Mouse (Mus musculus) spleen, postnatal 14 days (tissue): ENCODE measurements around the gene Gdf5.
"Not testable (repeated sequence)": the region's sequence is repeated elsewhere in the genome, so short reads cannot be mapped to it uniquely, and the experiment has no call there.

ENCODE experiments used
- DNase-seq, 2 experiments: peaks; one replicate each; pipeline ENCODE4 v3.0.0; 2021 to 2022; ENCODE audit warnings: low spot score in 2 of 2

Gene Gdf5

DNA sequence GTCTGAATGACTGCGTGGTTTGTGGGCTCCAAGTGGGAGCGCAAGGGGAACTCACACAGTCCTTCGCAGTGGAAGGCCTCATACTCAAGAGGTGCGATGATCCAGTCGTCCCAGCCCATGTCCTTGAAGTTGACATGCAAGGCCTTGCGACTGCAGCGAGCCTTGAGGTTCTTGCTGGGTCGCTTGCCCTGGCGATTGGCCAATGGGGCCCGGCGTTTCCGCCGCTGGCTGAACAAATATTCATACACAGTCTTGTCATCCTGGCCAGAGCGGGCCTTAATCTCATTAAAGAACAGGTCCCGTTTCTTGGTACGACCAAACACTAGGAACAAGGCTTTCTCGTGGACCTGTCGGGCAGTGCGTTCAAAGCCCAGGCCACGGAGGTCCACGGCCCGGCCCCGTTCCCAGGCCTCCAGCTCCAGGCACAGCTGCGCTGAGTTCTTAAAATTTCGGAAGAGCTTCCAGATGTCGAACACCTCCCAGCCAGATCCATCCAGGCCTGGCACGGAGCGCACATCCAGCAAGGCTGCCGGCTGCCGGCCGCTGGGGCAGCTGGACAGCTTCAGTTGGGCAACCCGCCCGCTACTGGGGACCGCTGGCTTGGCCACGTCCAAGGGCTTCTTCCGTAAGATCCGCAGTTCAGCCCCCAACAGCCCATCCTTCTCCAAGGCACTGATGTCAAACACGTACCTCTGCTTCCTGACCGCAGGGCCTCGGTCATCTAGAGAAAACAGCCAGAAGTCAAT, 3.3 kb downstream of the Gdf5 start:
- no peak for DNase-seq

DNA sequence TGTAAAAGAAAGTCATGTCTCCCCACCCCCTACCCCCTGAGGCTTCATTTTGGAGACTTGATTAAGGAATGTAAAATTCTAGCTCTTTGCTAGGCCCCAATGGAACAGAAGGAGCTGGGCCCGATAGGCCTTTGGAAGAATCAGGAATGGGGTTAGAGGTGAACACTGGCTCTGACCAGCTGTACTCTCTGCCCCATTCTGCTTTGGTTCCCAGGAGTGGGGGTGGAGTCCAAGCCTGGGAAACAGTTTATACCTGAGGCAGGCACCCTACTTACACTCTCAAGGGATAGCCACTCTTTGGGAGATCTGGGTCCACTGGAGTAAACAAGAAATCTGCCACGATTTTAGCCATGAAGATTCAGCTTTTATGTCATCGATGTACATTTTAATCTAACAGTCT, 4.5 kb downstream of the Gdf5 start, which contains the start of gene Gm15557:
Gene Gm15557, plus strand, starts transcription at position 48 of the 400 bp plus-strand sequence.
- no peak for DNase-seq

DNA sequence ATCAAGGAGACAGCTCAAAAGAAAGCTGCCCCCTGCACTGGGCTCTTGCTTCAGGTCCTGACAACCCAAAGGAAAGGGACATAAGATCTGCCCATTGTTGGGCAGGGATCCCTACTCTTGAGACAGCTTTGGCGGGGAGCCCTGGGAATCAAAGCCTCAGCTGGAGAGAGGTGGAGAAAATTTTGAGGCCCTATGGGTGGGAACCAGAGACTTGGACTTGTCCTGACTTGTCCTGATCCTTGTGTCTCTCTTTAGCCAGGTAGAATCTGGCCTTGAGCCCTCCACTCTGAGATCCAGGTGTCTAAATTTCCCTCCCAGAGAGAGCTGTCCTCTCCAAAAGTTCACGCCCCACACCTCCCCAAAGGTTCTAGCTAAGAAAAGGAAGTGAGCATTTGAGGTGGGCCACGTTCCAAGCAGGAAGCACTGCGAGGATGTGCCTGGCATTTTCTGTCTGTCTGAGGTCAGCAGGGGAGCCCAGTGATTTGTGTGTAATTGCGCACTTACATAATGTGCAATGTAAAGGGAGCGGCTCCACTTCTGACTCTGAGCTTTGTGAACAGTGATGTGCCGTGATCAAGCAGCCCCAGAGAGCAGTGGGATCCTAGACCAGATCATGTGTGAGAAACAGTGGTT, 5.2 kb downstream of the Gdf5 start:
- no peak for DNase-seq

DNA sequence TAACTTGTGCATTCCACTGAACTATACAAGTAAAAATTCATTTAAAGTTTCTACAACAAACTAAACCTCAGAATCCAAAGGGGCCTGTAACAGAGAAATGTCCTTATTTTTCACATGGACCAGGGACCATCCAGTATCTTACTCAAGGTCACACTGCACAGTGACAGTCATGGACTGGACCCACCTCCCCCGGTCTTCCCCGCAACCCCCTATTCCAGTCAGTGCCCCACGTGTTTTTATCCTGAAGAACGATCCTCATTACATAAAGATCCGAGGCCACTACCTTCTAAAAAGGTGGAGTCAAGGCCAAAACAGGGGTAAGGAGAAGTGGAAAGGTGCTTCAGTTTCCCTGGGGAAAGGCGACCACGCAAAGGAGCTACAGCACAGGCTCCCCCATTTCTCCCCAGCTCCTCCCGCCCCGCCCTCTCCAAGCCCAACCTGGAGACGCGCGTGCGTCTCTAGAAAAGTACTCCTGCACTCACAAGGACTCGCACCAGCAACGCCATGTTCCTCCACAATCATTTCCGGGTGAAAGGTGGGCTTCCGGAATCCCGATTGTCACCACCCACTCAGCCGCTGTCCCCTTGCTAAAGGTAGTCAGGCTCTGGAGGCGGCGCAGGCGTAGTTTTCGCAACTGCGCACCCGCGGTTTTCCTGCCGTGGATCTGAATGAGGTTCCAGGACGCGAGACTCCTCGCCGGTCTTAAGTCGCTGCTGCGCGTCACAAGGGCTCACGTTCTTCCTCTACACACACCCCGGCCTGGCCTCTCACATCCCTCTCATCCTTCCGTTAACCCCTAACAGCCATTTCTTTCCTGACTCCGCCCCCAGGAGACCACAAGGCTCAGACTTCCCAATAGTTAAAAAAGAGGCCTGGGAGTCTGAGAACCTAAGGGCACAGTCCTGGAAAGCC, 15.4 kb downstream of the Gdf5 start, which contains the start of gene Uqcc1:
Gene Uqcc1, minus strand, starts transcription at position 780 of the 912 bp plus-strand sequence.
- DNase-seq = peak; percentile 66 to 82

DNA sequence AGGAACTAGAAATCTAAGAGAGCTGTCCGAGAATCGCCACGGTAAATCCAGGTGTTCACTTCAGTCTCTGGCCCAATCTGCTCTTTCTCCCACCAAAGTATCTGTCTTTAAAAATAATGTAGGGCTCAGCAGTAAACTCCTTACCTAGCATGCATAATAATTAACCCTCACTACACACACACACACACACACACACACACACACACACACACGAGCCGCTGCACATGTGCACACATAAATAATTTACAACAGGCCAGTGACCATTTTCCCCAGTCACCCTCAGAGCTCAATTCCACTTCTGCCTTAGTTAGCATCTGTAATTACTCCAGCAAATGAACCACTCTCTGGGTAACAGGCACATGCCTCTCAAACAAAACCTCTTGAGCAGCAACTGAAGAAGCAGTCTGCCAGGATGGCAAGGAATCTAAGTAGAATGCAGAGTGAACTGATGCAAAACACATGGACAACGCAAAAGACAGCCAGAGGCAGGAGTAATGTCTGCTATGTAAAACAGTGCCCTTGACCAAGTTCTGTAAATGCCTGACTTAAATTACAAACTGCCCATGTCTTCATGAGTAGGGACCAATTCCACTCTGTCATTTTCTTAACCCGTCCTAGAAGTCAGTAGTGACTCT, 16.3 kb downstream of the Gdf5 start:
- no peak for DNase-seq

DNA sequence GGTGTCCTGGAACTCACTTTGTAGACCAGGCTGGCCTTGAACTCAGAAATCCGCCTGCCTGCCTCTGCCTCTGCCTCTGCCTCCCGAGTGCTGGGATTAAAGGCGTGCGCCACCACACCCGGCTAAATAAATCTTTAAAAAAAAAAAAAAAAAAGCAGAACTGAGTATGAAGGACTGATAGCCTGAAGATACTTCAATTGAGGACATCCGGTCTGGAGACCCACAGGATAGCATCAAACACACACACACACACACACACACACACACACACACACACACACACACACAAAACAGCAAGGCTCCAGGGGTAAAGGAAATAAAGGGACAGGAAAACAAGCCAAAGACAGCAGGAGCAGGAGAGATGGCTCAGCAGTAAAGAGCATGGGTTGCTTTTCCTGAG, 20.0 kb downstream of the Gdf5 start:
- not testable (repeated sequence) for DNase-seq

DNA sequence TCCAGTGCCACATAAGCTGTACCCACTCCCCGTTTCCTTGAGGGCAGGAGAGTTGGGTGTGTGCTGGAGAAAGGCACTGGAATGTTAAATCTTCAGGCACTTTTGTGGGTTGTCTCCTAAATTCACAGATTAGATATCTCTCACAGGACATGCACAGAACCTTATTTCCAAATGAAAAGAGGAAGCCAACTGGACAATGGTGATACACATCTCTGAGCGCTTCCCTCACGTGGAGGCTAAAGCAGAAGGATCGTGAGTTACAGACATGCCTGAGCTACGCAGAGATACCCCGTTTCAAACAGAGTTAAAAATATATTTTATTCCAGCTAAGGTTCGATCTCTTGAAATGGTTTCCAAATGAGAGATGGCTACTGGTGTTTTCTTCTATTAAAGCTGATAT, 22.0 kb downstream of the Gdf5 start:
- no peak for DNase-seq

DNA sequence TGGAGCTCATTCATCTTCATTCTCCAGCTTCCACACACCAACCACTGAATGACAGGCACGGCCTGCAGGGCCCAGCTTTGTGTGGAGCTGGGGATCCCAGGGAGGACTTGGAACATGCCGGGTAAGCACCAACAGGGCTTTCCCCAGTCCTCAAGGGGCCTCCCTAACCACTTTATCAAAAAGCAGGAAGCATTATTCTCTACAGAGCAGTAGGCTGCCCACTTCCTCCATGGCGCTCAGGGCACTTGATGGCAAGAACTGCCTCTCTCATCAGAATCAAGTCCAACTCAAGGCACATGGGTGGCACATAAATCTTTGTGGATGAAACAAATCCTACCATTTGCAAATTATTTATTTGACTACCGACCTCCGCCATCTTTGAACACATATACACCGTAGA, 30.5 kb downstream of the Gdf5 start:
- no peak for DNase-seq

DNA sequence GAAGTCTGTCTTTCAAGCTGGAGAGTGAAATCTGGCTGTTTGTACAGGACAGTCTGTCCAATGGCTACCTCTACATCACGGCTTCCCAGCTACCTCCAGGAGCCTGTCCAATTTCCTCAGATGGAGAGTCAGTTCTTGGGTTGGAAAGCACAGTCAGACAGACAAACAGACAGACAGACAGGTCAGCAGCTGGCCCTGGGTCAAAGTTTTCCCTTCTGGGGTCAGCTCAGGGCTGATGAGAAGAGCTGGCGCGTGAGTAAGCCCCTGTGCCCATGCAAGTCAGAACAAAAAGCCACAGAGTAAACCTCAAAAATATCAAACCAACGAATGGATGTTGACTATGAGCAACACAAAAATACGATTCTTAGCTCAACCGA, 41.5 kb downstream of the Gdf5 start:
- DNase-seq = no peak

DNA sequence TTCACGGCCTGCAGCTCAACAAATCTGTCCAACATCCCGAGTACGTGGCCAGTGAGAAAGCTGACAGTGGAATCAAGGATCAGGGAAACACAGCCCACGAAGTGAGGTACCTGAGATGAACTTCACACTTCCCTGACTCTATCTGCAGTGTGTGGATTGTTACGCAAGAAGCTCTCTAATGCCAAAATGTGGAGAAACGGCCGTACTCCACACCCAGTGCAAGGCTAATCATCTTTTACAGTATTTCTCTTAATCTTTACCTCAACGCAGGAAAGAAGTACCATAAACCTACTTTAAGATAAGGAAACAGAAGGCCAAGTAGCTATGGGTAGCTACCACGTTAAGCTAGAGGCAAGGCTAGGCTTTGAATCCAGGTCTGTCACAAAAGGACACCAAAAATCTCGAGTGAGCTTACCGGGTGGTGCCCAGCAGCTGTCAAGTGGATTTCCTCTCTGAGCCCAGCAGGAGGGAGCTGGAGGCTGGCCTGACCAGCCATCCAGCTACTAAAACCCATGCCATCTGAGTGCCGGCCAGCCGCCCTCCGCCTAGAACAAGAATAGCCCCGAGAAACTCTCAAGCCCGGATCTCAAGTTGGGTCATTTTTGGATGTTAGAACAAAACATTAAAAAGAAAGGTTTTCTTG, 42.1 kb downstream of the Gdf5 start:
- DNase-seq = no peak

DNA sequence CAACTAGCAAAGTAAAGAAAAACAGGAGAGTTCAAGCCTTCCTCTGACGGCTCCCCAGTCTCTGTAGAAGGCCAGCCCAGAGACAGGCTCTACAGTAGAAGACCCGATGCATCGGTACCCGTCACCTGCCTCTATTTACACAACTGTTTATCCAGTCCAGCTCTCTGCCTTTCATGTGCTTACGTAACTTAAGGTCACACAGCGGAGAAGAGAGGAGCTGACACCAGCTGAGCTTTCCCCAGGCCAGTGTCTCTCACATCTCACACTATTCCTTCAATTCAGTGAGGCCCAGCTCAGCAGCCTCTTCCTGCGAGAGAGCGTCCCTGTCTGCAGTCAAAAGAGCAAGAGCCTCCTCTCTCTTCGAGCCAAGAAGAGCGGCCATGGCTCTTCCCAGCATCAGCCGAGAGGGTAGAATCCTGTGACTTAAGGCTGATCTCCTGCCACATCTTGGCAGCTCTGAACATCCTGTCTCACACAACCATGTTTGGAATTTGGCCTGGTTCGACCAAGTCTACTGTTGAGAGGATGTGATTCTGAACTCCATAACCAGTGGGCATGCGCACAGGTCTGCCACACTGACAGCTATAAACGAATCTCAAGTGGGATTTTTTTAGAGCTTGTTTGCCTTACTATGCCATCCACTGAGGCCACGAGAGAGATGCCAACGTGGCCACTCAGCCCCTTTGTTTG, 50.0 kb downstream of the Gdf5 start:
- DNase-seq = no peak

DNA sequence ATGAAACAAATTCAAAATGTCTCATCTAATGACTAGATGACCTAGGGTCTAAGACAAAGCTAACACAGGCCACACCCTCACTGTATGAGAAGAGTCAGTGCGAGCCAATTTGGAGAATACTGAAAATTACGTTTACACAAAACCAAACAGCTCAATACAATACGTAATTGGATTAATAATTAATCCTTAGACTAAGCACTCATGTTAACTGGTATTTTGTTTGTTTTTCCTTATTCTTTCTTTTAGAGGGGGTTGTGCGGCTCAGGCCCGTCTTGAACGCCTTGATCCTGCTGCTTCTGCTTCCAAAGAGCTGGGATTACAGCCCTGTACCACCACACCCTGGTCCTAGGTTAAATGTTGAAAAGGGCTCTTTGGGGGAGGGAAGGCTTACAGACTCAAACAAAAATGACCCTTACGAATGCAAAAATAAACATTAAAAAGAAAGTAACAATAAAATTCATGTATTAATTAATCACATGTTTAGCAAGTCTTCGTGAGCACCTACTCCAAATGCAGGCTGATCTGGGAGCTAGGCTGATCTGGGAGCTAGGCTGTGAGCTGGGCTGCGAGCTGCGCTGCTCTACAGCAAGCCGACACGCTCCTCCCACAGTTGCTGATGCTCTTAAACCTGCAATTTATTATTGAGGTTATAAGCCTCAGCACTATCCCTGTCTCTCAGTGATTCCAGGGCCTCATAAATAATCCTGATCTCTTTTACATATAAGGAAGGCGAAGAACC, 50.7 kb downstream of the Gdf5 start:
- DNase-seq = no peak
